ENCODE assay signal across 9 mouse cellular contexts in the genomic region with DNA sequence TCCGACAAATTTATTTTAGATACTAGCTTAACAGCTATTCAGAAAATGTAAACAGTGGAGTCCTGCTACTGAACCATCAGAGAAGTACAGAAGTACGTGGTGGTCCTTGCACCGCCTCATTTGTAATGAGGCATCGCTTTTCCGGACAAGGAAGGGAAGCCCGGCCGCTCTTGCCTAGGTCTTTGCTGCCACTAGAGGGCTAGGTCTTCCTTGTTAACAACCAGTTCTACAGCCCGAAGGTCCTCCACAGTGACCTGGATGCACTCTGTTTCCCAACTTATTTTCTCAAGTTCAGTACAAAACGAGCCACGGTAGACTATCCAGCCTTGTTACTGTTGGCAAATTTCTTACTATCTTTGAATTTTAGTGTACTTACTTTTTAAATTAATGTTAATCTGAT. TPM values are rescaled to one million over a fixed set of nuclear protein-coding genes. Genes with fewer than 3 reads are reported as not detected.
DNase-seq lines count a peak whose midpoint lies in the region; ATAC-seq and TF ChIP-seq lines count a peak whose summit lies in the region.
"Had no signal": no experiment of that assay in that cellular context is flagged by ENCODE, and none has a peak within 500 bp of the region (broad histone marks: within the 10 kb centered on the region; RNA-seq: fewer than 3 reads in every experiment).

No protein-coding gene starts in this region.

- no peak overlapping the region for H3K9ac ChIP-seq in forebrain, embryonic 14.5 days (ENCODE audit: low read length)
- H3K9ac ChIP-seq in forebrain, embryonic 16.5 days (replicated peaks; ENCODE audit: low read depth, low read length), result no peak overlapping the region
- H3K9ac ChIP-seq in heart, postnatal 0 days (replicated peaks; ENCODE audit: low read depth, low read length), result no peak overlapping the region
- no peak overlapping the region for H3K9ac ChIP-seq in liver, embryonic 14.5 days (replicated peaks)

- TF ChIP-seq CTCF in heart, postnatal 0 days (IDR thresholded peaks at IDR 0.05; ENCODE audit: low read depth), result peak; percentile 73
- peak; percentile 78 for TF ChIP-seq CTCF in liver, embryonic 14.5 days (IDR thresholded peaks at IDR 0.05; ENCODE audit: low read depth)
- TF ChIP-seq CTCF in small intestine, adult 2 months (IDR thresholded peaks at IDR 0.05; ENCODE audit: extremely low read depth, insufficient read length, insufficient replicate concordance, low read depth, low read length), result peak; percentile 67; the same call in 1 of the 2 replicates

- no peak overlapping the region for H3K4me2 ChIP-seq in forebrain, embryonic 14.5 days (ENCODE audit: low read length)
- H3K4me2 ChIP-seq in forebrain, embryonic 16.5 days (ENCODE audit: low read length), result no peak overlapping the region
- H3K4me2 ChIP-seq in heart, postnatal 0 days (ENCODE audit: low read depth, low read length), result no peak overlapping the region
- H3K4me2 ChIP-seq in liver, embryonic 14.5 days (ENCODE audit: low read depth), result no peak overlapping the region

- peak; percentile 59 for DNase-seq in forebrain, embryonic 14.5 days (ENCODE audit: low spot score)
- DNase-seq in 3T3-L1 (ENCODE audit: low read depth, low spot score), result peak; percentile 28
- DNase-seq in WW6 (ENCODE audit: low read depth, low spot score), result peak; percentile 46
- peak; percentile 55 for DNase-seq in heart, postnatal 0 days (ENCODE audit: low spot score)
- peak; percentile 25 to 29 (median 26) for DNase-seq in liver, embryonic 14.5 days (ENCODE audit: low read depth in 3 of 3, low spot score in 3 of 3)
- no peak for DNase-seq in frontal cortex, postnatal 10 days (ENCODE audit: low spot score in 2 of 2)

- H3K27me3 ChIP-seq in forebrain, embryonic 14.5 days (replicated peaks; ENCODE audit: control insufficient read depth, insufficient read depth, low read length), result no peaks in the 10 kb centered on the region
- H3K27me3 ChIP-seq in forebrain, embryonic 16.5 days (replicated peaks; ENCODE audit: control insufficient read depth, insufficient read depth, low read length), result no peaks in the 10 kb centered on the region
- H3K27me3 ChIP-seq in heart, postnatal 0 days (ENCODE audit: control insufficient read depth, insufficient read depth, low read length), result no peaks in the 10 kb centered on the region
- no peaks in the 10 kb centered on the region for H3K27me3 ChIP-seq in liver, embryonic 14.5 days (ENCODE audit: control insufficient read depth, insufficient read depth, low read length)
- no peaks in the 10 kb centered on the region for H3K27me3 ChIP-seq in small intestine, adult 2 months (ENCODE audit: control insufficient read depth, insufficient read depth, low read length)

- H3K4me3 ChIP-seq in forebrain, embryonic 14.5 days (ENCODE audit: low read depth, low read length), result no peak overlapping the region
- H3K4me3 ChIP-seq in forebrain, embryonic 16.5 days (replicated peaks; ENCODE audit: low read length), result no peak overlapping the region
- H3K4me3 ChIP-seq in heart, postnatal 0 days (ENCODE audit: low read depth, low read length), result no peak overlapping the region
- H3K4me3 ChIP-seq in liver, embryonic 14.5 days (ENCODE audit: insufficient read depth in 1 of 2, low read depth in 2 of 2, low read length in 2 of 2), result no peak overlapping the region
- H3K4me3 ChIP-seq in small intestine, adult 2 months (ENCODE audit: low read depth, low read length), result no peak overlapping the region

- ATAC-seq in forebrain, embryonic 14.5 days, result no peak
- ATAC-seq in forebrain, embryonic 16.5 days, result no peak
- peak; percentile 57; the same call in 1 of the 2 replicates for ATAC-seq in heart, postnatal 0 days (ENCODE audit: insufficient read depth, low read depth)
- ATAC-seq in liver, embryonic 14.5 days (ENCODE audit: insufficient read depth), result no peak

- H3K4me1 ChIP-seq in forebrain, embryonic 14.5 days (ENCODE audit: control insufficient read depth, insufficient read depth, low read length), result no peaks in the 10 kb centered on the region
- H3K4me1 ChIP-seq in forebrain, embryonic 16.5 days (replicated peaks; ENCODE audit: control insufficient read depth, insufficient read depth, low read length), result no peaks in the 10 kb centered on the region
- no peaks in the 10 kb centered on the region for H3K4me1 ChIP-seq in heart, postnatal 0 days (ENCODE audit: control insufficient read depth, insufficient read depth)
- no peaks in the 10 kb centered on the region for H3K4me1 ChIP-seq in liver, embryonic 14.5 days (replicated peaks; ENCODE audit: control insufficient read depth in 2 of 2, insufficient read depth in 2 of 2, low read length in 1 of 2)
- H3K4me1 ChIP-seq in small intestine, adult 2 months (ENCODE audit: control insufficient read depth, insufficient read depth, insufficient read length, low read length), result no peaks in the 10 kb centered on the region

- peaks cover 7% of the 10 kb centered on the region; the same call in 1 of the 2 replicates for H3K36me3 ChIP-seq in forebrain, embryonic 14.5 days (ENCODE audit: control insufficient read depth, insufficient read depth, low read length)
- H3K36me3 ChIP-seq in forebrain, embryonic 16.5 days (ENCODE audit: control insufficient read depth, insufficient read depth), result no peaks in the 10 kb centered on the region; the same call in 1 of the 2 replicates
- no peaks in the 10 kb centered on the region for H3K36me3 ChIP-seq in heart, postnatal 0 days (replicated peaks; ENCODE audit: control insufficient read depth, insufficient read depth, low read length)
- H3K36me3 ChIP-seq in liver, embryonic 14.5 days (replicated peaks; ENCODE audit: control insufficient read depth, insufficient read depth, low read depth), result no peaks in the 10 kb centered on the region
- H3K36me3 ChIP-seq in small intestine, adult 2 months (ENCODE audit: control insufficient read depth, insufficient read depth, low read length), result peaks cover 8% of the 10 kb centered on the region; the same call in 1 of the 2 replicates

- H3K9me3 ChIP-seq in forebrain, embryonic 14.5 days (replicated peaks; ENCODE audit: control insufficient read depth, low read length), result no peaks in the 10 kb centered on the region
- H3K9me3 ChIP-seq in forebrain, embryonic 16.5 days (ENCODE audit: control insufficient read depth, low read length), result no peaks in the 10 kb centered on the region
- no peaks in the 10 kb centered on the region for H3K9me3 ChIP-seq in heart, postnatal 0 days (replicated peaks; ENCODE audit: control insufficient read depth, low read length)
- no peaks in the 10 kb centered on the region for H3K9me3 ChIP-seq in liver, embryonic 14.5 days (ENCODE audit: control insufficient read depth, low read length)

- no peak for TF ChIP-seq POLR2A in small intestine, adult 2 months (IDR thresholded peaks at IDR 0.05; ENCODE audit: low read depth, low read length)

- H3K27ac ChIP-seq in forebrain, embryonic 14.5 days (ENCODE audit: low read depth, low read length), result no peak overlapping the region
- no peak overlapping the region for H3K27ac ChIP-seq in forebrain, embryonic 16.5 days (ENCODE audit: low read length)
- H3K27ac ChIP-seq in heart, postnatal 0 days (ENCODE audit: low read depth), result no peak overlapping the region
- no peak overlapping the region for H3K27ac ChIP-seq in liver, embryonic 14.5 days
- H3K27ac ChIP-seq in small intestine, adult 2 months (ENCODE audit: insufficient read depth, low read depth, low read length), result no peak overlapping the region
- H3K27ac ChIP-seq: macrophage had no signal

- no peak for TF ChIP-seq EP300 in heart, postnatal 0 days (IDR thresholded peaks at IDR 0.05; ENCODE audit: low read depth)
- TF ChIP-seq EP300 in liver, embryonic 14.5 days (IDR thresholded peaks at IDR 0.05; ENCODE audit: low read depth), result no peak

- 37% methylated on average over 10 of the region's 10 CpGs for WGBS in forebrain, embryonic 14.5 days
- 35% methylated on average over 10 of the region's 10 CpGs for WGBS in forebrain, embryonic 16.5 days
- 17% methylated on average over 10 of the region's 10 CpGs for WGBS in heart, postnatal 0 days
- WGBS in liver, embryonic 14.5 days (ENCODE audit: insufficient replicate concordance), result 14% methylated on average over 10 of the region's 10 CpGs
- 8% methylated on average over 10 of the region's 10 CpGs for WGBS in small intestine, adult 2 months

RNA-seq across cellular contexts. Expression of gene Hsf5, which starts 12.9 kb away (rescaled TPM):
- polyA plus RNA-seq in forebrain, embryonic 14.5 days (2014; fragmentation: Nextera tagmentation; extraction: Ambion mirVana), result 0.33 and 0.36 TPM in 2 replicates
- polyA plus RNA-seq in forebrain, embryonic 16.5 days (2015; fragmentation: Nextera tagmentation; extraction: Ambion mirVana), result 0.45 and 0.46 TPM in 2 replicates
- total RNA-seq in heart, postnatal 0 days (2014; rRNA removed; ENCODE audit: low replicate concordance), result not detected in 2 replicates
- 0.03 TPM in 1 of 2 replicates, not detected in the other for polyA plus RNA-seq in heart, postnatal 0 days (2015; fragmentation: Nextera tagmentation; extraction: Ambion mirVana)
- 0.02 TPM in 1 of 2 replicates, not detected in the other for polyA plus RNA-seq in liver, embryonic 14.5 days (2012; rRNA removed)
- polyA plus RNA-seq in liver, embryonic 14.5 days (2014; fragmentation: Nextera tagmentation; extraction: Ambion mirVana), result not detected in 2 replicates
- polyA plus RNA-seq in small intestine, adult 2 months (2012; rRNA removed), result 0.13 and 0.34 TPM in 2 replicates
- polyA plus RNA-seq: macrophage had no signal

RNA-seq across cellular contexts. Expression of gene Rnf43, which starts 32.7 kb away (rescaled TPM):
- 0.63 and 1.1 TPM in 2 replicates for polyA plus RNA-seq in forebrain, embryonic 14.5 days (2014; fragmentation: Nextera tagmentation; extraction: Ambion mirVana)
- polyA plus RNA-seq in forebrain, embryonic 16.5 days (2015; fragmentation: Nextera tagmentation; extraction: Ambion mirVana), result 0.76 and 1.9 TPM in 2 replicates
- 0.19 and 0.73 TPM in 2 replicates for total RNA-seq in heart, postnatal 0 days (2014; rRNA removed; ENCODE audit: low replicate concordance)
- polyA plus RNA-seq in heart, postnatal 0 days (2015; fragmentation: Nextera tagmentation; extraction: Ambion mirVana), result 0.25 and 0.48 TPM in 2 replicates
- polyA plus RNA-seq in liver, embryonic 14.5 days (2012; rRNA removed), result 3.5 and 4.2 TPM in 2 replicates
- polyA plus RNA-seq in liver, embryonic 14.5 days (2014; fragmentation: Nextera tagmentation; extraction: Ambion mirVana), result 4.5 and 5.0 TPM in 2 replicates
- polyA plus RNA-seq in small intestine, adult 2 months (2012; rRNA removed), result 16.3 and 19.6 TPM in 2 replicates

RNA-seq across cellular contexts. Expression of gene Mtmr4, which starts 37.9 kb away (rescaled TPM):
- 45.5 and 59.7 TPM in 2 replicates for polyA plus RNA-seq in forebrain, embryonic 14.5 days (2014; fragmentation: Nextera tagmentation; extraction: Ambion mirVana)
- polyA plus RNA-seq in forebrain, embryonic 16.5 days (2015; fragmentation: Nextera tagmentation; extraction: Ambion mirVana), result 65.1 and 71.5 TPM in 2 replicates
- total RNA-seq in heart, postnatal 0 days (2014; rRNA removed; ENCODE audit: low replicate concordance), result 12.4 and 17.3 TPM in 2 replicates
- polyA plus RNA-seq in heart, postnatal 0 days (2015; fragmentation: Nextera tagmentation; extraction: Ambion mirVana), result 6.0 and 7.0 TPM in 2 replicates
- polyA plus RNA-seq in liver, embryonic 14.5 days (2012; rRNA removed), result 5.7 and 6.5 TPM in 2 replicates
- 8.7 and 9.2 TPM in 2 replicates for polyA plus RNA-seq in liver, embryonic 14.5 days (2014; fragmentation: Nextera tagmentation; extraction: Ambion mirVana)
- polyA plus RNA-seq in small intestine, adult 2 months (2012; rRNA removed), result 28.3 and 60.0 TPM in 2 replicates

Comparison
In these comparisons a context has a peak if more than half of its experiments do, and no peak if none do; other contexts are left out.
1. DNase-seq: peak in forebrain, embryonic 14.5 days (single experiment), 3T3-L1 (single experiment), WW6 (single experiment), heart, postnatal 0 days (single experiment) and liver, embryonic 14.5 days (3 of 3); none in frontal cortex, postnatal 10 days (0 of 2).
2. Peak in every context shown above with its lines, with median percentiles within 50 percentile points of each other: CTCF ChIP-seq.